Mouse (Mus musculus) megakaryocyte, embryonic 14.5 days (primary cell): ENCODE results near the gene Inpp4a. TPM values are rescaled to one million over a fixed set of nuclear protein-coding genes. Genes with fewer than 3 reads are reported as not detected.

Experiments used
- H3K27me3 ChIP-seq: replicated peaks from 2 replicates; pipeline ENCODE3; 2012; ENCODE audit warnings: inconsistent platforms
- H3K36me3 ChIP-seq: replicated peaks from 2 replicates; pipeline ENCODE3; 2012; ENCODE audit warnings: low read length, inconsistent platforms, mixed read lengths
- H3K4me1 ChIP-seq: 2 replicates; pipeline ENCODE4 v1.6.1; 2012; ENCODE audit warnings: inconsistent platforms
- H3K4me3 ChIP-seq: replicated peaks from 2 replicates; pipeline ENCODE3; 2012; ENCODE audit warnings: moderate library complexity, mild to moderate bottlenecking, inconsistent platforms
- H3K9me3 ChIP-seq: 2 replicates; pipeline ENCODE4 v1.6.1; 2012; ENCODE audit warnings: inconsistent platforms
- FLI1 ChIP-seq: IDR thresholded peaks from 2 replicates; pipeline ENCODE4 v1.6.1; 2012; ENCODE audit warnings: low read length, inconsistent platforms, mixed read lengths
- GATA1 ChIP-seq: IDR thresholded peaks from 3 replicates; pipeline ENCODE4 v1.6.1; 2012; ENCODE audit warnings: mixed read lengths, low read length, inconsistent platforms, borderline replicate concordance
- polyA plus RNA-seq: library from polyadenylated mRNA; stranded (reverse); fragments of >175 nt; gene quantifications from 2 replicates; pipeline ENCODE4 v1.2.3, GENCODE M21; 2012; ENCODE audit warnings: low replicate concordance; ENCODE audit not compliant: insufficient read depth

The Inpp4a gene
- polyA plus RNA-seq, 1 experiment: 7.7 TPM

DNA sequence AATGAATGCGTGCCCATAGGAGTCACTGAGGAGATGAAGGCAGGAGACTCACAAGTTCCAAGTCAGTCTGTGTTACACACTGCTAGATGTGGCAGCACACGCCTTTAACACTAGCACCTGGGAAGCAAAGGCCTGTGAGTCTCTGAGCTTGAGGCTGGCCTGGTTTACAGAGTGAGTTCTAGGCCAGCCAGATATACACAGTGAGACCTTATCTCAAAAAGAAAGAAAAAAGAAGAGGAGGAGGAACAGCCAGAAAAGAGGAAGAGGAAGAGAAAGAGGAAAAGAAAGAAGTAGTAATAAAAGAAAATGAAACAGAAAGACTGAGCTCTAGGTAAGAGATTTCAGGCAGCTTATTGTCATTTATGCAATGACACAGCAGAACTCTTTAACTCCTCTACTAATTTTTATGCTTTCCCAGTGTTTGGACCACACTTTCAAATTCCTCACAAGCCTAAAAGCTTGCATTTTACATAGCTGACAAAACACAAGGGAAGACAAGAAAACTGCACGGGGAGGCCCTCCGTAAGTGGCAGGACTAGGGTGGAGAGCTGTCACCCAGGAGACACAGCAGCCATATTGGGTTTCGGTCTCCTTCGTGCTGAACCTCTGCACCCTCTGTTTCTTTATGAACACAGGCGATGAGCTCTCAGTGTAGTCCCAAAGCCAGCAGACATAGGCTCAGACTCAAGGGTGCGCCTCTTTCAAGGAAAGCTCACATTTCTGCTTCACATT, 127.6 kb downstream of the Inpp4a start:
- H3K9me3 ChIP-seq: peaks cover 2% of the 10 kb centered on the region; the same call in 1 of the 2 replicates
- H3K4me3 ChIP-seq: peak overlapping the region; percentile 93
- peaks cover 74% of the 10 kb centered on the region for H3K4me1 ChIP-seq
- peaks cover 67% of the 10 kb centered on the region for H3K36me3 ChIP-seq
- TF ChIP-seq GATA1 (no peak), FLI1 (no peak)
- no peaks in the 10 kb centered on the region for H3K27me3 ChIP-seq

GRCm38 (mm10) chr1:37428911-37429310, 129.2 kb downstream of the Inpp4a start:
- TF ChIP-seq FLI1: no peak
- no peak for TF ChIP-seq GATA1
- Histone ChIP-seq H3K4me1 (peaks cover 78% of the 10 kb centered on the region), H3K36me3 (peaks cover 70% of the 10 kb centered on the region), H3K9me3 (peaks cover 2% of the 10 kb centered on the region; the same call in 1 of the 2 replicates), H3K4me3 (peak overlapping the region; percentile 93), H3K27me3 (no peaks in the 10 kb centered on the region)

GRCm38 (mm10) chr1:37429366-37430296, 130.0 kb downstream of the Inpp4a start, which contains the start of the genes Coa5 and Unc50:
Gene Coa5 (minus strand): TSS chr1:37430103.
Gene Unc50 (plus strand): TSS chr1:37430139.
- Histone ChIP-seq H3K27me3 (no peaks in the 10 kb centered on the region), H3K9me3 (no peaks in the 10 kb centered on the region), H3K4me1 (peaks cover 77% of the 10 kb centered on the region), H3K4me3 (peak within 1 kb of the TSS; percentile 93), H3K36me3 (peaks cover 67% of the 10 kb centered on the region)
- TF ChIP-seq FLI1 (no peak; the same call in 1 of the 2 replicates), GATA1 (no peak)

DNA sequence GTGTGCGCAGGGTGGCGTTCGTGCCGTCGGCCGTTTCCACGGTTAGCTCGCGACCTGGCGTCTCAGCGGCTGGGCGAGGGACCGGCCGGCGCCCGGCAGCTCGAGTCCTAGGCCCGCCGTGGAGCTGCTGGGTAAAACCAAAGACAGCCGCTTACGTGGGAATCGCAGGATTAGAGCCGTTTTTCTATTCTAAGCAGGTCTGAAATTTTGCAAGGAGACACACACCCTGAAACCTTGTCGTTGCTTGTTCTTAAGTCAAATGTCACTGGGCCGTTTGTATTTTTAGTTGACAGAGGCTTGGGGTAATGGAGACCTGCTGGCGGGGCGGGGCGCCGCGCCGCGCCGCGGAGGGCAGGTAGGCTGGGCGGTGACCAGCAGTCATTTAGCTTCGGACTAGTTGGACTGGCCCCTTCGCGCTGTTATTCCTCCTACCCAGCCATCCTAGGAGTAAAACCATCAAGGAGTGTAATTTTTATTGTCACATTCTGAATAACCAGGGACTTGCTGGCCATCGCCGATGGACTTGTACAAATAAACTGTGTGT, 130.7 kb downstream of the Inpp4a start:
- peak overlapping the region; percentile 93 for H3K4me3 ChIP-seq
- no peaks in the 10 kb centered on the region for H3K27me3 ChIP-seq
- H3K36me3 ChIP-seq: peaks cover 63% of the 10 kb centered on the region
- H3K9me3 ChIP-seq: no peaks in the 10 kb centered on the region
- H3K4me1 ChIP-seq: peaks cover 75% of the 10 kb centered on the region
- TF ChIP-seq GATA1 (no peak), FLI1 (no peak)

GRCm38 (mm10) chr1:37436419-37436818, 136.8 kb downstream of the Inpp4a start:
- H3K4me3 ChIP-seq: no peak overlapping the region
- no peaks in the 10 kb centered on the region for H3K9me3 ChIP-seq
- TF ChIP-seq GATA1 (no peak), FLI1 (no peak)
- peaks cover 93% of the 10 kb centered on the region for H3K36me3 ChIP-seq
- H3K4me1 ChIP-seq: peaks cover 38% of the 10 kb centered on the region
- H3K27me3 ChIP-seq: no peaks in the 10 kb centered on the region

- TF ChIP-seq FLI1: no peak
- Histone ChIP-seq H3K27me3 (no peaks in the 10 kb centered on the region), H3K4me1 (peaks cover 22% of the 10 kb centered on the region), H3K4me3 (no peak overlapping the region), H3K9me3 (no peaks in the 10 kb centered on the region), H3K36me3 (peaks cover 83% of the 10 kb centered on the region)
Measured at GRCm38 (mm10) chr1:37442848-37443835, 143.5 kb downstream of the Inpp4a start.

- Histone ChIP-seq H3K27me3 (no peaks in the 10 kb centered on the region), H3K4me1 (peaks cover 5% of the 10 kb centered on the region), H3K9me3 (no peaks in the 10 kb centered on the region), H3K4me3 (no peak overlapping the region), H3K36me3 (peaks cover 74% of the 10 kb centered on the region)
- TF ChIP-seq GATA1 (no peak), FLI1 (no peak)
Measured at GRCm38 (mm10) chr1:37448361-37449095, 148.9 kb downstream of the Inpp4a start.

GRCm38 (mm10) chr1:37451270-37451669, 151.6 kb downstream of the Inpp4a start:
- no peak for TF ChIP-seq GATA1
- no peak for TF ChIP-seq FLI1
- Histone ChIP-seq H3K27me3 (no peaks in the 10 kb centered on the region), H3K36me3 (peaks cover 70% of the 10 kb centered on the region), H3K4me1 (peaks cover 3% of the 10 kb centered on the region; the same call in 1 of the 2 replicates), H3K9me3 (no peaks in the 10 kb centered on the region), H3K4me3 (no peak overlapping the region)

- peaks cover 53% of the 10 kb centered on the region for H3K36me3 ChIP-seq
- H3K9me3 ChIP-seq: no peaks in the 10 kb centered on the region
- H3K4me1 ChIP-seq: no peaks in the 10 kb centered on the region
- no peak for TF ChIP-seq GATA1
- no peak for TF ChIP-seq FLI1
- no peak overlapping the region for H3K4me3 ChIP-seq
- H3K27me3 ChIP-seq: no peaks in the 10 kb centered on the region
Measured at GRCm38 (mm10) chr1:37457546-37457945, 157.9 kb downstream of the Inpp4a start.

Other genes starting within 250 kb of the Inpp4a start
- gene Cnga3, start 85.4 kb upstream of the Inpp4a start, polyA plus RNA-seq: not detected in 2 replicates
- gene Coa5, start 130.2 kb downstream of the Inpp4a start, polyA plus RNA-seq: 4.8 and 12.9 TPM in 2 replicates
- gene Unc50, start 130.3 kb downstream of the Inpp4a start, polyA plus RNA-seq: 32.9 and 52.3 TPM in 2 replicates
- 0.27 and 0.30 TPM in 2 replicates for gene Mgat4a, start 241.2 kb downstream of the Inpp4a start, polyA plus RNA-seq